Mouse (Mus musculus): ENCODE measurements around the gene Dnah7c.
A peak's percentile ranks its signal among the peaks of the same experiment; 100 is the strongest.
"Not testable (repeated sequence)": the region's sequence is repeated elsewhere in the genome, so short reads cannot be mapped to it uniquely, and the experiment has no call there.

The Dnah7c gene

DNA sequence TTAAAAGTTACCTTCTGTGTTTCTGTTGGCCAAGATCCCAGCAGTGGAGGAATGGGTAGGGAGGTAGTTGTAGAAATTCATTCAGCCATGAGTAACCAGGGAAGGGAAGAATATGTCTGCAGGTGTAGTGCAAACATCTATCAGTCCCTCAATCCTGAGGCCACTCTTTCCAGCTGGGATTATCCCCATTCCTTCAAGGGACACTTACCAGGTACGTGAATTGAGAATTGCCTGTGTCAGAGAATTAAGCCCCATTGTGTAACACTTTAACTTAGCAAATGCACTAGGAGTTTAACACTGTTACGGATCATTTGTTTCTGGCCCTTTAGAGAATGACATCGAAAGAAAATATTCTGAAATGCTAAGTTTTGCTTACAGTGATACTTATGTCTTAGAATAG is 304.3 kb downstream of the Dnah7c start:
- not testable (repeated sequence) for DNase-seq (ENCODE audit: low spot score in 2 of 2)

DNA sequence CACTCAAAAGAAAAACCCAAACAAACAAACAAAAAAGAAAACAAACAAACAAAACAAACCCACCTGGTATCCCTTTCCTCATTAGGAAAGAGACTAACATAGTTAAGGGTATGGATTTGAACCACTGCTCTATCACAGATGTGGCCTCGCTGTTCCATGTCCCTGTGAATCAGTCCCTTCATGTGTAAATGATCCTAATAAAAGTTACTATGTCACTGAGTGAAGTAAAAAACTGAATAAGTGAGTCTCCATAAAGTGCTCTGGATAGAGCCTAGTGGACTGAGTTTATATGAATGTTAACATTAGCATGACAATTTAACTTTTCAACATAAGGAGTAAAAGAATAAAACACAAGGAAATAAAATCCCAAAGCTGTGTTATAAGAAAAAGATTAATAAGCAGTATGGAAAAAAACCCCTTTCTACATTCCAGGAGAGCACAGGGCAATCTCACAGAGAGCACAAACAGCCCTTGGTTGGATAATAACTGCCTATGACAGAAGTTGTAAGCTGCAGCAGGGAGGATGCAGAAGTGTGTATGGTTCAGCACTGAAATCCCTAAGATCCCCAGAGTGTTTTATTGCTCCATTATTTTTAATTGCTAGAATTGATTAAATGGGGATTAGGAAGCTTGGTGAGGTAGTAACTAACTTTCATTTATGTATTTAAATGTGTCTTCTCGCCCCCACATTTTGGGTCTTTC is 308.2 kb downstream of the Dnah7c start:
- DNase-seq (ENCODE audit: low spot score in 2 of 2): not testable (repeated sequence)

DNA sequence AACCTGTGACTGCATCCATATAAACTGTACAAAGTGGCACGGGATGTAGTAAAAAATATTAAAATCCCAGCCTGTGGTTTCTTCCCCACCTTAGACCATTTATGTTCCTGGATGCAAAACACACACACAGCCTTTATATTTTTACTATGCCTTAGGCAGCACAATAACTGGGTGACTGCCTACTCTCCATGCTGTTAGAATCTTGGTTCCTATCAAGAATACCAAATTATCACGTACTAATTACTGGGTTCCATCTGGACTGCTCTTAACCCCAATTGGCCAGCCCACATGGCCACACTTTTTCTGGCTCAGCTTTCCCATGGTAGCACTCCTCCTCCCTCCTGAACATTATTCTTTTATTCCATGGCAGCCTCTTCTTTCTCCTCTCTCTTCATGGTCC is 309.1 kb downstream of the Dnah7c start:
- DNase-seq (ENCODE audit: low spot score in 2 of 2): not testable (repeated sequence)

DNA sequence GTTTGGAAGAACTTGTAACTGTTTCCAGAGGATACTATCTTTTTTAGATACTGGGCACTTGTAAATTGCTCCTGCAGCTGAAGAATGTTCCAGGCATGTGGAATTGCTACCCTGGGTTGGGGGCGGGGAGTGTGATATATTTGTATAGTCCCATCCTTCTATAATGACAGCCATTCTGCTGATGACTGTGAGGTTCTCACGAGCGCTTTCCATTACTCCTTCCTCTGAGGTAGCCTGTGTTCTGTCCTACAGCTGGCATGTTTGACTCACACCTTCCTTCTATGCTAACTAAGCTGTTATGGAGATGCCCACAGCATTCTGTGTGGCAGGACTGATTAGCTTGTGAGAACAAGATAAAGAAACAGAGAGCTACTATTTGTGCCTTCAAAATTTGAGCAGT is 339.2 kb downstream of the Dnah7c start:
- not testable (repeated sequence) for DNase-seq (ENCODE audit: low spot score in 2 of 2)

DNA sequence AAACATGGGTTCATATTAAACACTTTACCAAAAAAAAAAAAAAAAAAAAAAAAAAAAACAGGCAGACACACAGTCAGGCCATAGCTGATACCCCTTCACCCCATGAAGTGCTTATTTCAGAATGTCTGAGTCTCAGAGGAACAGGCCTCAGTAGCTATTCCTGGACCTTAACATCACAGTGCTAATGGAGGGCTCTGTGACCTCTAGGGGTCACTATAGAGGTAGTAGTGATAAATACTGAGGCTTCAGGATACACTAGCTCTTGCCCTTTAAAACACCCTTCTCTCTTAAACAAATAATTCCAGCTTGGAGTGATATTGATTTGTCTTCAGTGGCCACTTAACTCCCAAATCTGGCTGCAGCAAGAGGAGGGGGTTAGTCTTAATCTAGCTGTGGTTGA is 343.9 kb downstream of the Dnah7c start:
- not testable (repeated sequence) for DNase-seq (ENCODE audit: low spot score in 2 of 2)

DNA sequence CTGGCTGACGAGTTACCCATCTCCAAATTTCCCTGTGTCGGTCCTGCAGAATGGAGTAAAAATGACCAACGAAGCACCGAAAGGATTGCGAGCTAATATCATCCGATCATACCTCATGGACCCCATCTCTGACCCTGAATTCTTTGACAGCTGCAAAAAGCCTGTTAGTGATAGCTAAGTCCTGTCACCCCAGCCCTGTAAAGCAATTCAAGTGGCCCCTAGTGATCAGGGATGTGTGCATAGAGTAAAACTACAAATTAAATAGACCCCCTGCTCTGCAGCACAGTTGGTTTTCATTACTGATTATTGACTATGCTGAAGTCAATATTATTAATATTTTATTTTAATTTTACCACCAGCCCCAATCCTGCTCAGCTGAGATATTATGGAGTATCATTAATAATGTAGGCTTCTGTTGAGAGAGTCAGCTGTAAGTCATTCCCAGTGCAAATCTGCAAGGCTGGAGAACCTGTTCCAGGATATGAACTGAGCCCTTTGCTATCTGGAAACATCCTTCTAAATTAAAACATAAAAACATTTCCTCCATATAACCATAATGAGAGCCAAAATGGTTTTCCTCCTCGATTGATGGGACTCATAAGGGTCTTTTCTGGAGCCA is 344.8 kb downstream of the Dnah7c start:
- DNase-seq (ENCODE audit: low spot score in 2 of 2): not testable (repeated sequence)

DNA sequence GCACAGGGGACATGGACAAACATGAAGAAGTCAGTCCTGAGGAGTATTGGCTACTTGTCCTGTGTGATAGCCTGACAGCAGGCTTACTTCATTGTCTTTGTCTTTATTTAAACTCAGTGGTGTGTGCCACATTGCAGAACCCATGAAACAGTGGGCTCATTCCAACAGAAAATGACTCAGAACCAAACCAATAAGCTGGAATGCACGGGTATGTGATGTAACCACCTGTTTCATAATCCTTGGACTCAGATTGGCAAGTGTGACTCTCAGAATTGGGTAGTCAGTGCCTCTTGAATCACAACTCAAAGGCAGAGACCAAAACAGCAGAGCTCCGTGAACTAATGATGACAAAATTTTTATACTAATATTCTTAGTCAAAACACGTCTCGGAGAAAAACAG is 356.8 kb downstream of the Dnah7c start:
- not testable (repeated sequence) for DNase-seq (ENCODE audit: low spot score in 2 of 2)

DNA sequence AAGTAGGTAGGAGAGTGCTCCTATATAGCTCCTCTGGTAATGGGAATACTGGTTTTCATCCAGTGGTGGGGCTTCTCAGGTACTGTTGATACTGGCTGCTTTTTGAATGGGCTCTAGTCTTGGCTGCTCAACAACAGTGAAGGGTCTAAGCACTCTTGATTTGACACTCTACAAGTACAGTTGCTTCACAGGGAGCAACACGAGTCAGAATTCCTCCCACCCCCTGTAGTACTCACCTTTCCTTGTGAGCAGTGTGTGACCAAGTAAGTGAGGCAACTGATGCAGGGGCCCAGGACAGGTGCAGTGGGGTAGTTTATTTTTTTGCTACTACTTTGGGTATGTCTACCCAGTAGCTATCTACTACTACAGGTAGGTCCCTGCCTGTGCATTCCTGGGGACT is 379.7 kb downstream of the Dnah7c start:
- no peak for DNase-seq (ENCODE audit: low spot score in 2 of 2)

DNA sequence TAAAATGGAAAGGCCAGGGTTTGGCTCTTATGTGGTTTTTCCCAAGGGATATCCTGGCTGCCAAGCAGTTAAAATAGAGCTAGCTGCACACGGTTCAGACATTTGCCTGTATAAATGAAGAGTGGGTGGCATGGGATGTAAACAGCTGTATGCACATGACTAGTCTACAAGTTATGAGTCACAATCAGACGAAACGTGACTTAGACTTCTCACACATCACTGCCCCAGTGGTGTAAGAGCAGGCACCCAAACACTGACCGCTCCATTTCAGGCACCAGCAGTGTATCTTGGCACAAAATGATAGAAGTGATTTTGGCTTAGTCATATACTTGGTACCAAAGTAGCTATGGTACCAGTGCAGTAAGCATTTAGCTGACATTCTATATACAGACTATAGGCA is 383.2 kb downstream of the Dnah7c start:
- DNase-seq (ENCODE audit: low spot score in 2 of 2): not testable (repeated sequence)

DNA sequence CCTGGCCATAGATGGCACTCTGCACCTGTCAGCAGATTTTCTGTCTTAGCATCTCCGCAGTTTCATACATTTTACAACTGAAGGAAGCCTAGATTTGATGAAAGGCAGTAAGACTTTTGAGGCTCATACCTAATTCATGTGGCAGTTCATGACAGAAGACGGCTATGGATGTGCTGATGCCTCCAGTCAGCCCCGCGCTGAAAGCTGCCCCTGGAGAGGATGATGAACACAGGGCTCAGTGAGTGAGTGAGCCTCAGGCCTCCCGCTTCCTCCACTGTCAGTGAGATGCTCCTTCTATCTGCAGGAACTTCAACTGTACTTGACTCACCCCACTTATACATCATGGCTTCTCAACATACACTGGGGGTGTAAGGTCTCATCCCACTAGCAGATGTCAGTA is 392.5 kb downstream of the Dnah7c start:
- DNase-seq (ENCODE audit: low spot score in 2 of 2): no peak

DNA sequence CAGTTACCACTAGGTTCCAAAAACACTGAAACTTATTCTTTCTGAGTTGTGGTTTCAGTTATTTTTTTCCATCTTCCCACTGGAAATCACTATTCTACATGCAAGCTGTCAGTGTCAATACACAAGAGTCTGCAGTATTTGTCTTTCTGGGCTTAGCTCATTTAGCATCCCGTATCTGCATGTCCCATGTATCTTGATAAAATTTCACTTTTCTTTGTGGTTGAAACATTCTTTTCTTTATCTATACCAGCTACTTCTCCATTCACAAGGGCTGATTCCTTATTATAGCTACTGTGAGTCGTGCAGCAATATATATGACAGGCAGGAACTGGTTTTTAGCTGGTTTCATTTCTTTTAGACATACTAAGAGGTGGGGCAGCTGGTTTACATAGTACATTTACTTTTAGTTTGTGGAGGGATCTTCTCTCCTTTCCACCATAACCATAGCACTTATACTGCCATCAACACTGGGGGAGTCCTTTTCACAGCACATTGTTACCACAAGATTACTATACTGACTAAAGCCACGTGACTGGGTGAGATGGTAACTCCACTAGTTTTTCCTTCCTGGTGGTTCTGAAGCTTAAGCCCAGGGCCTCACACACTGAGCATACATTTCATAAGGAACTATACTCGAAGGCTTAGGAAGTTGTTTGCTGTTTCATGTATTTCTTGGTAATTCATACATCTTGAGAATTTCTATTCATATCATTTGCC is 397.0 kb downstream of the Dnah7c start:
- DNase-seq (ENCODE audit: low spot score in 2 of 2): no peak

DNA sequence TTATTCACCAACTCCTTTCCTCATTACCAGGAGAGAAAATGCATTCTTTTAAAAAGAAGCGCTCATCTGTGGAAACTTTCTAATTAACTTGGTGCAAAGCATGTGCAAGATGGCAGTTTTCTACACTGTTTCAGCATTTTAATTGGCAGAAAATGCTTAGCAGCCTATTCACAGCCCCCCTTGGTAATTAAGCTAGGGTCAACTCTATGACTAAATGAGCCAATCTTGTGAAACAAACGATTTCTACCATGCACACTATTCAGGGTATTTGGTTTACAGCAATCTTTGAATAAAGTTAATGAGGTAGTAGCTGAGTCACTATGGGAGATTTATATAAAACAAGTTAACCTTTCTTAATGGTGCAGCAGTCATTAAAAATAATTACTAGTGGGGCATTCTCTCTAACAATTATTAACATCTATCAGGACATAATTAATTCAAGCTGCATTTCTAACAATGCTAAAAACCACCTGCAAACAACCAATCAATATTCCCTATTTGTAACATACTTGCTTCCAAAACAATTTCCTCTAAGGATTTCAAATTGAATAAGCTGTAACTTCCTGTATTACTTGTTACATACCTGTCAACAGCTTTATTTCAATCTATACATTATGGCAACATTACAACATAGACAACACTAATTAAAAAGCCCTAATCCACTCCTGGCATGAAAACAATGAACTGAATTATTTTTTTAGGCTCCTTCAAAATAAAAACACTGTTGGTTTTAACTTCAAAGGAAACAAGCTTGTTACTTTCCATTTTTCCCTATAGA is 404.9 kb downstream of the Dnah7c start:
- DNase-seq (ENCODE audit: low spot score in 2 of 2): no peak

DNA sequence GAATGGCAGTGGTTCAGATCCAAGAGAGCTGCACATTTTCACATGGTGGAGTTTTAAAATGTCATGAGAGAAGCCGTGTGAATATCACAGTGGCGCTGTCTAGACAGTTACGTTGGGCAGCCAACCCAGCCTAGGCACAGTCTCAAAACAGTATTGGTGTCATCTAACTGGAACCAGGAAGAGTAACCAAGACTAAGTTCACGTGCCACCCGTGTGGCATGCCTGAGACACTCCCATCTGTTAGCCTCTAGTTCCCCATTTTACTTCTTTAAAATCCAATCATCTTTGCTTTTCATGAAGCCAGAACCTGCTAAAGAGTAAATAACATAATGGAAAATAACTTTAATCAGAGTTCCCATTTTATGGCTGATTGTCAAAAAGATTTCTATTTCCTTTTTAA is 406.5 kb downstream of the Dnah7c start:
- no peak for DNase-seq (ENCODE audit: low spot score in 2 of 2)

DNA sequence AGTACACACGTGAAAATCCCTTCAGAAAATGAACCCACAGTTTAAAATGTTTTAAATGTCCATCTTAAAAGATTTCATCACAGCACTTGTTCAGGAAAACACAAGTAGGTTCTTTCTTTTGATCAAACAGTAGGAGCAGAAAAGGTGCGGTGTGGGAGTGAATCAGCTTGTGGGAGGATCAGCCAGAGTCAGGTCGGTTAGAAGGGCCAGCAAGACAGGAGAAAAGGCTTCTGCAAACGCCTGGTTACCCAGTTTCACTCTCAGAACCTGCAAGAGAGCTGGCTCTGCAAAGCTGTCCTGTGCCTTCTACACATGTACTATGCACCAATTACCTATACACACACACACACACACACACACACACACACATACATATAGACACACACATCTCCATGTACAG is 418.0 kb downstream of the Dnah7c start:
- no peak for DNase-seq (ENCODE audit: low spot score in 2 of 2)

DNA sequence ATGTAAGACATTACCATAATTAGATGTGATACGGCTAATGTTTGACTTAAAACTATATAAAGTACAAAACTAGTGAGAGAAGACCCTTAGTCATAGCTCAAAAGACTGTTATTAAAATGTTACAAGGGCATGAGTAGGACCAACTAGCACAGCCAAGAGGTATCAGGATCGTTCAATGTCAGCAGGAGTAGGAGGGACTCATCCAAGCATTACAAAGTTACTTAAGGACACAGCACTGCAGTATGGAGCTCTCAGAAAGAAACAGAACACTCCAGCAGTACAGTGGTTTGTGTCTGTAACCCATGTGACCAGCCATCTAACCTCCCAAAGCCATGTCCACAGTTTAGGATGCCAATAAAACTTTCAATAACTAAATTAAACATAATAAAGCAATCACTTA is 418.9 kb downstream of the Dnah7c start:
- no peak for DNase-seq (ENCODE audit: low spot score in 2 of 2)

DNA sequence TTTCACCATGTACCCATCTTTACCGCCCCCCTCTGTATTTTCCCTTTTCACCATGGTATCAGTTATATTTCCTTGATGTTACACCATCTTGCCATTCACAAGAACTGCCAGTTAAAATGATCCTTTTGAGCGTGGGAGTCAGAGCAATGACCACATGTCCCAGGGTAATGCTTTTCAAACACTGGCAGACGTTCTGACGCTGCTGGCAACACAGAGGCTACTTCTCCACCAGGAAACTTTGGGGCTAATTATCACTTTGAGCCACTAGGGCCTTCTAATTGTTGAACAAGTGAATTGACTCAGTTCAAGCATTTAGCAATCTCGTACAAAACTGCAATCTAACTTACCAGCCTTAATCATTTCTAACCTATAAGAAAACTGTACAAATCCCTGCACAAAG is 419.8 kb downstream of the Dnah7c start:
- DNase-seq (ENCODE audit: low spot score in 2 of 2): no peak

DNA sequence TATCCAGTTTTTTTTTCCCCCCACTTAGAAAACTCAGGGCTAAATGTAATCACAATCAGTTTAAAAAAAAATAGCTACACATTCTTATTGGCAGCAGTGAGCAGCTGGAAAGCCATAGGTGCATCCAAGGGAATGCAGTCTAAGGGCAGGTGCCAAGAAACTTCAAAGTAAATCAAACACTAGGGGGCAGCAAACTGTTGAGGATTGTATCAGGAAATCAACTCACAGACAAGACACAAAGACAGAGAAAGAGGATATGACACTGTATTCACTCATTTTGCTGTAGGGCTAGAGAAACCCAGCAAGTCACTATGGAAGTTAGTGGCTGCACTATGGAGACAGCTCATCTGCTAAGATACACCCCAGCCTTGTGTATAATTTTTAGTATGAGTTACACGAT is 424.4 kb downstream of the Dnah7c start:
- peak; percentile 34 to 47 for DNase-seq (ENCODE audit: low spot score in 2 of 2)

DNA sequence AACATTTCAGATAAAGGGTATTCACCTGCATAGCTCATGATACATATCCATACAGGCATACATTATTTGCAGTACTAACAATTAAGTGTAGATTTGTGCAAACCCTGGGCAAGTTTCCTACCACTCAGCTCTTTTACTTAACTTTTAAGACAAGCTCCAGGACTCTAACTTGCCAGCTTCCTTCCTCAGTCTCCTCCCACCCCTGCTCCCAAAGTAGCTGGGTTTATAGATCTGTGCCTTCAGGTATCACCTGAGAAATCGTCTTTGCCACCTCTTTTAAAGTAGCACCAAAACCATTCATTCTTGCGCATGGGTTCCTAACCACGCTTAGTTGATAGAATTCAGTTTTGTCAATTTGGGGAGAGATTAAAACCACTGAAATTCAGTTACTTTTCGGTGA is 426.2 kb downstream of the Dnah7c start:
- DNase-seq (ENCODE audit: low spot score in 2 of 2): no peak

DNA sequence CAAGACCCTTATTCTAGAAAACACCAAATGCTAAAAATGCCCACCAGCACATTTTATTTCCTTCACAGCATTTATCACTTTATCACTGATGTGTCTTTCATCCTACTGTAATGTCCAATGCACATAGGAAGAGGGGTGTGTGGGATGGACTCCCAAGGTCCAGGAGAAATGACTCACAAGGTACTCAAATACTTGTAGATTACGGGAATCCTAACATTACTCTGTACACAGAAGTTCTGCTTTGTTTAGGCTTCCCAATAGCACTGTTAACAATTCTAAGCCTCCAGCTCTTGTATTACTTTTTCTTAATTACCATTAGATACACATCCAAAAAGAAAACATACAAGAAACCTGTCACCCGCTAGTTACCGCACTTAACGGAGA is 426.8 kb downstream of the Dnah7c start:
- no peak for DNase-seq (ENCODE audit: low spot score in 2 of 2)

DNA sequence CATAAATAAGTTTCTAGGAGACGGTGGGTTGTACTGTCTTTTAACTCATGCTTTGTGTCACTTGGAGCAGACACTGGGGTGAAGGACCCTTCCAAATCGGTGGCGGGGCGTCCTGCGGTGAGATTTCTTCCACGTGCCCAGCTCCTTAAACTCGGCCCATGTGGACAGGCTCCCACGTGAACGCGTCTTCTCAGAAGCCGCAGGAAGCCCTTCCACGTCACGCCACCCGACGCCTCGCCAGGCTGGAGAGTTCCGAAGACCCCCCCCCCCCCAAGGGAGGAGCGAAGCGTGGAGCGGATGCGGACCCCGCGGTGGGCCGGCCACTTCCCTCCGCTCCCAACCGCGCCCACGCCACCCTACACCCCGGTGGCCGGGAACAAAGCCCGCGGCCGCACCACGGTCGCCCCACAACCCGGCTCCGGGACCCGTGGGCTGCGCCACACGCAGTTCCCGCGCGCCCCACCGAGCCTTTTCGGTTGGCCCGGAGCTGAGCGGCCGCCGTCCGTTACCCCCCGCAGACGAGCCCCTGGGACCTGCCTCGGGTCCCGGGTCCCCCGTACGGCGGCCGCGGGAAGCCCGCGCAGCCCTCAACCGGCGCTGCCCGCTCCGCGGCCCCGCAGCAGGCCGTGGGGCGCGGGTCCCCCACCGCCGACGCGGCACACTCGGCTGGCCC is 427.3 kb downstream of the Dnah7c start:
- DNase-seq (ENCODE audit: low spot score in 2 of 2): peak; percentile 74

DNA sequence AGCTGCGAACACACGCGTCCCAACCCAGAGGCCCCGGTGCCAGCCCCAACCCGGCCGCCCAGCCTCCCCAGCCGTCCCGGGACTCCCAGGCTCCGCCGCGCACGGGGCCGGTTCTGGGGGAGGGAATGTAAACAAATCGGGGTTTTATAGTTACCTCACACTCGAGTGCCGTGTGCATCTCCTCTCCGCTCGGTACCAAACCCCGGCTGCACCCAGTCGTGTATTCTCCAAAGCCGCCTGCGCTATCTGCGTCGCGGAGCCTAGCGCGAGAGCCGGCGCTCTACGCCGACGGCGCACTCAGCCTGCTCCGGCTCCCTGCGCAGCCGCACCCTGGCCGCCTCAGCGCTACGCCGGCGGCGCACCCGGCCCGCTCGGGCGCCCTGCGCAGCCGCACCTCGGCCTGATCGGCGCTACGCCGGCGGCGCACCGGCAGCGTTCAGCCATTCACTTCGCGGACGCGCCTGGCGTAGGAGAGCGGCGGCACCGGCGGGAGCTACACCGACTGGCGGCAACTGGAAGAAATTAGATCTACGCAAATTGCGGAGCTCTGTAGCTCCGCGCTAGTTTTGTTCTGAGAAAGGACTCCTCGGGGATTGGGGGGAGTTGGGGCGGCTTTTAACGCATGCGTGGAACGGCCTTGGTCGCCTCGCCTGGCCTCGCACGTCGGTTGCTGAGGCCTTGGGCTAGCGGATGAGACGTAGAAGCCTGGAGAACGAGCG is 428.1 kb downstream of the Dnah7c start:
- peak; percentile 92 to 98 for DNase-seq (ENCODE audit: low spot score in 2 of 2)
